Mouse (Mus musculus): ENCODE data around the gene Zbtb20. TPM values are rescaled to one million over a fixed set of nuclear protein-coding genes. Genes with fewer than 3 reads are reported as not detected.

Zbtb20 gene
- polyA plus RNA-seq, 1 experiment, result 4.0 TPM

- Histone ChIP-seq H3K36me3 (ENCODE audit: control insufficient read depth, insufficient read depth) (no peaks in the 10 kb centered on the region), H3K79me2 (ENCODE audit: control insufficient read depth, insufficient read depth) (no peaks in the 10 kb centered on the region), H3K79me3 (ENCODE audit: low read depth) (no peaks in the 10 kb centered on the region), H3ac (ENCODE audit: control insufficient read depth, insufficient read length, low read depth) (no peak overlapping the region), H3K4me3 (ENCODE audit: insufficient read depth, poor library complexity, severe bottlenecking) (no peak overlapping the region), H3K27me3 (ENCODE audit: control insufficient read depth, insufficient read depth, insufficient read length) (no peaks in the 10 kb centered on the region)
- no peak for TF ChIP-seq MYOG (IDR thresholded peaks at IDR 0.05; ENCODE audit: control insufficient read depth, extremely low read depth, insufficient read length)
These were observed 448.3 kb downstream of the Zbtb20 start for GRCm38 (mm10) chr16:43324009-43324408.

- TF ChIP-seq MAX (IDR thresholded peaks at IDR 0.05) (no peak), MYOD1 (IDR thresholded peaks at IDR 0.05; ENCODE audit: control insufficient read depth, insufficient read length, low read depth) (no peak), USF1 (IDR thresholded peaks at IDR 0.05; ENCODE audit: low read depth) (no peak), CEBPB (IDR thresholded peaks at IDR 0.05; ENCODE audit: low read depth) (no peak), MYOG (IDR thresholded peaks at IDR 0.05; ENCODE audit: control insufficient read depth, extremely low read depth, insufficient read length) (no peak), CTCF (IDR thresholded peaks at IDR 0.05; ENCODE audit: control insufficient read depth, insufficient read depth, insufficient read length) (no peak), FOSL1 (IDR thresholded peaks at IDR 0.05; ENCODE audit: insufficient read depth, low read length, poor library complexity, severe bottlenecking) (no peak)
- H3K79me2 ChIP-seq (ENCODE audit: control insufficient read depth, insufficient read depth), result no peaks in the 10 kb centered on the region
- no peaks in the 10 kb centered on the region for H3K36me3 ChIP-seq (ENCODE audit: control insufficient read depth, insufficient read depth)
- no peaks in the 10 kb centered on the region for H3K27me3 ChIP-seq (ENCODE audit: control insufficient read depth, insufficient read depth, insufficient read length)
- H3K4me3 ChIP-seq (ENCODE audit: insufficient read depth, poor library complexity, severe bottlenecking), result no peak overlapping the region
- no peak overlapping the region for H3ac ChIP-seq (ENCODE audit: control insufficient read depth, insufficient read length, low read depth)
- no peaks in the 10 kb centered on the region for H3K79me3 ChIP-seq (ENCODE audit: low read depth)
These were observed 452.5 kb downstream of the Zbtb20 start for GRCm38 (mm10) chr16:43328221-43328620.

- Histone ChIP-seq H3K79me2 (ENCODE audit: control insufficient read depth, insufficient read depth) (no peaks in the 10 kb centered on the region), H3K27me3 (ENCODE audit: control insufficient read depth, insufficient read depth, insufficient read length) (no peaks in the 10 kb centered on the region), H3ac (ENCODE audit: control insufficient read depth, insufficient read length, low read depth) (no peak overlapping the region), H3K36me3 (ENCODE audit: control insufficient read depth, insufficient read depth) (no peaks in the 10 kb centered on the region), H3K4me3 (ENCODE audit: insufficient read depth, poor library complexity, severe bottlenecking) (no peak overlapping the region), H3K79me3 (ENCODE audit: low read depth) (no peaks in the 10 kb centered on the region)
- TF ChIP-seq MYOG (IDR thresholded peaks at IDR 0.05; ENCODE audit: control insufficient read depth, extremely low read depth, insufficient read length), result no peak
These were observed 454.5 kb downstream of the Zbtb20 start for GRCm38 (mm10) chr16:43330206-43330605.

- H3K36me3 ChIP-seq (ENCODE audit: control insufficient read depth, insufficient read depth), result no peaks in the 10 kb centered on the region
- no peaks in the 10 kb centered on the region for H3K79me3 ChIP-seq (ENCODE audit: low read depth)
- H3K27me3 ChIP-seq (ENCODE audit: control insufficient read depth, insufficient read depth, insufficient read length), result no peaks in the 10 kb centered on the region
- TF ChIP-seq USF1 (IDR thresholded peaks at IDR 0.05; ENCODE audit: low read depth) (no peak), FOSL1 (IDR thresholded peaks at IDR 0.05; ENCODE audit: insufficient read depth, low read length, poor library complexity, severe bottlenecking) (no peak), MYOD1 (IDR thresholded peaks at IDR 0.05; ENCODE audit: control insufficient read depth, insufficient read length, low read depth) (no peak), MAX (IDR thresholded peaks at IDR 0.05) (no peak), MYOG (IDR thresholded peaks at IDR 0.05; ENCODE audit: control insufficient read depth, extremely low read depth, insufficient read length) (no peak), CTCF (IDR thresholded peaks at IDR 0.05; ENCODE audit: control insufficient read depth, insufficient read depth, insufficient read length) (no peak), CEBPB (IDR thresholded peaks at IDR 0.05; ENCODE audit: low read depth) (no peak)
- no peak overlapping the region for H3ac ChIP-seq (ENCODE audit: control insufficient read depth, insufficient read length, low read depth)
- no peak overlapping the region for H3K4me3 ChIP-seq (ENCODE audit: insufficient read depth, poor library complexity, severe bottlenecking)
- no peaks in the 10 kb centered on the region for H3K79me2 ChIP-seq (ENCODE audit: control insufficient read depth, insufficient read depth)
These were observed 455.8 kb downstream of the Zbtb20 start for GRCm38 (mm10) chr16:43331440-43331839.

GRCm38 (mm10) chr16:43332734-43333133 lies 457.1 kb downstream of the Zbtb20 start:
- Histone ChIP-seq H3K36me3 (ENCODE audit: control insufficient read depth, insufficient read depth) (no peaks in the 10 kb centered on the region), H3K79me3 (ENCODE audit: low read depth) (no peaks in the 10 kb centered on the region), H3K27me3 (ENCODE audit: control insufficient read depth, insufficient read depth, insufficient read length) (no peaks in the 10 kb centered on the region), H3K4me3 (ENCODE audit: insufficient read depth, poor library complexity, severe bottlenecking) (no peak overlapping the region), H3ac (ENCODE audit: control insufficient read depth, insufficient read length, low read depth) (no peak overlapping the region), H3K79me2 (ENCODE audit: control insufficient read depth, insufficient read depth) (no peaks in the 10 kb centered on the region)
- no peak for TF ChIP-seq CTCF (IDR thresholded peaks at IDR 0.05; ENCODE audit: control insufficient read depth, insufficient read depth, insufficient read length)
- TF ChIP-seq MYOD1 (IDR thresholded peaks at IDR 0.05; ENCODE audit: control insufficient read depth, insufficient read length, low read depth), result no peak
- TF ChIP-seq CEBPB (IDR thresholded peaks at IDR 0.05; ENCODE audit: low read depth), result no peak
- no peak for TF ChIP-seq USF1 (IDR thresholded peaks at IDR 0.05; ENCODE audit: low read depth)
- TF ChIP-seq MYOG (IDR thresholded peaks at IDR 0.05; ENCODE audit: control insufficient read depth, extremely low read depth, insufficient read length), result no peak
- TF ChIP-seq MAX (IDR thresholded peaks at IDR 0.05), result no peak
- TF ChIP-seq FOSL1 (IDR thresholded peaks at IDR 0.05; ENCODE audit: insufficient read depth, low read length, poor library complexity, severe bottlenecking), result no peak

GRCm38 (mm10) chr16:43333265-43333664 lies 457.6 kb downstream of the Zbtb20 start:
- Histone ChIP-seq H3K27me3 (ENCODE audit: control insufficient read depth, insufficient read depth, insufficient read length) (no peaks in the 10 kb centered on the region), H3K79me2 (ENCODE audit: control insufficient read depth, insufficient read depth) (no peaks in the 10 kb centered on the region), H3K79me3 (ENCODE audit: low read depth) (no peaks in the 10 kb centered on the region), H3K4me3 (ENCODE audit: insufficient read depth, poor library complexity, severe bottlenecking) (no peak overlapping the region), H3ac (ENCODE audit: control insufficient read depth, insufficient read length, low read depth) (no peak overlapping the region), H3K36me3 (ENCODE audit: control insufficient read depth, insufficient read depth) (no peaks in the 10 kb centered on the region)
- no peak for TF ChIP-seq MYOG (IDR thresholded peaks at IDR 0.05; ENCODE audit: control insufficient read depth, extremely low read depth, insufficient read length)
- TF ChIP-seq CEBPB (IDR thresholded peaks at IDR 0.05; ENCODE audit: low read depth), result no peak
- TF ChIP-seq CTCF (IDR thresholded peaks at IDR 0.05; ENCODE audit: control insufficient read depth, insufficient read depth, insufficient read length), result no peak
- no peak for TF ChIP-seq FOSL1 (IDR thresholded peaks at IDR 0.05; ENCODE audit: insufficient read depth, low read length, poor library complexity, severe bottlenecking)
- no peak for TF ChIP-seq MYOD1 (IDR thresholded peaks at IDR 0.05; ENCODE audit: control insufficient read depth, insufficient read length, low read depth)
- TF ChIP-seq MAX (IDR thresholded peaks at IDR 0.05), result no peak
- TF ChIP-seq USF1 (IDR thresholded peaks at IDR 0.05; ENCODE audit: low read depth), result no peak

Data from C2C12 (cell line).